Mouse (Mus musculus): ENCODE results near the gene Cfap58. TPM values are rescaled to one million over a fixed set of nuclear protein-coding genes. Genes with fewer than 3 reads are reported as not detected.

Cfap58 gene
- polyA plus RNA-seq, 1 experiment from 2014 or later = not detected

DNA sequence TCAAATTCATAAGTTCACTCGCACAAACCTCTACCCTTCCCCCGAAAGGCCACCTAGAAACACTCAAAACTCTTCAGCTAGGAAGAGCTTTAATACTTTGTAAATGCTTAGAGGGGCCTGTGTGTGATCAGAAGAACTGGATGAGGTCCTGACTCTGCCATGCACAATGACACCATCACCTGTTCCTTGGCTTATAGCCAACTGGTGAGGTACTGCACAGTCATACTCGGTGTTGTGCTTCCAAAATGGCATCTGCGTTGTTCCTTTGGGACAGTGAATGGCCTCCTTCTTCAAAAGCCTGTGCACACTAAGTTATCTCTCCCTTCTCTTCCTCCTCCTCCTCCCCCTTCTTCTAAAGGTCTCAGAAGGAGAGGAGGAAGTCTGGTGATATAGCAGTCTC, 26.7 kb upstream of the Cfap58 start:
- WGBS = 90% methylated on average over 4 of the region's 4 CpGs
- H3K9ac ChIP-seq (ENCODE audit: low read length) = peak overlapping the region; percentile 44; the same call in 1 of the 2 replicates

DNA sequence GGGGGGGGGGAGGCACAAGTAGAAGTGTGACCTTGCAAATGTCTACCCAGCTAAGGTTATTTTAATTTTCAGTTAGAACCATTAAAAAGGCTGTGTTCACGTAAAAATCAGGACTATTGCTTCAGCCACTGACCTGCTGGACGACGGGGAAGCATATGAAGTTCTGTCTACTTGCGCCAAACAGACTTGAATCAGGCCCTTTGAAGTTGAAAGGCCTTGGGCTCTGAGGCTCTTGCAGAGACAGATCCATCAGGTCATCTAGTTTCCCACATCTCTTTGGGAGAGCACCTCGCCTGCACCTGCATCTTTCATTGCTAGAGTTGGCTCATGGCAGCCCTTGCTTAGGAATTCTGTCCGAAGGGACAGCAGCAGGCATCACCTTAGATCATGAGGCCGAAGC, 24.1 kb upstream of the Cfap58 start:
- no peak overlapping the region for H3K4me2 ChIP-seq (ENCODE audit: low read depth, low read length, severe bottlenecking)
- H3K9ac ChIP-seq (ENCODE audit: low read length) = no peak overlapping the region
- ATAC-seq (replicated peaks; ENCODE audit: low FRiP score) (no peak), DNase-seq (ENCODE audit: low spot score) (no peak)
- no peaks in the 10 kb centered on the region for H3K9me3 ChIP-seq (ENCODE audit: control insufficient read depth, low read length)
- WGBS = 93% methylated on average over 7 of the region's 7 CpGs
- no peak overlapping the region for H3K27ac ChIP-seq (ENCODE audit: low read depth, low read length)
- H3K27me3 ChIP-seq (ENCODE audit: control insufficient read depth, insufficient read depth, low read length) = no peaks in the 10 kb centered on the region
- H3K36me3 ChIP-seq (ENCODE audit: control insufficient read depth, insufficient read depth, low read length) = no peaks in the 10 kb centered on the region
- peaks cover 16% of the 10 kb centered on the region for H3K4me1 ChIP-seq (replicated peaks; ENCODE audit: control insufficient read depth, insufficient read depth, low read length)
- H3K4me3 ChIP-seq (ENCODE audit: low read depth, low read length) = no peak overlapping the region

More for the DNA sequence above, 26.7 kb upstream of the Cfap58 start:
- H3K4me1 ChIP-seq (replicated peaks; ENCODE audit: control insufficient read depth, insufficient read depth, low read length) = peaks cover 12% of the 10 kb centered on the region
- no peaks in the 10 kb centered on the region for H3K27me3 ChIP-seq (ENCODE audit: control insufficient read depth, insufficient read depth, low read length)
- H3K9me3 ChIP-seq (ENCODE audit: control insufficient read depth, low read length) = no peaks in the 10 kb centered on the region
- ATAC-seq (replicated peaks; ENCODE audit: low FRiP score) (no peak), DNase-seq (ENCODE audit: low spot score) (no peak)
- H3K4me3 ChIP-seq (ENCODE audit: low read depth, low read length) = no peak overlapping the region
- H3K36me3 ChIP-seq (ENCODE audit: control insufficient read depth, insufficient read depth, low read length) = no peaks in the 10 kb centered on the region
- H3K4me2 ChIP-seq (ENCODE audit: low read depth, low read length, severe bottlenecking) = no peak overlapping the region
- no peak overlapping the region for H3K27ac ChIP-seq (ENCODE audit: low read depth, low read length)

DNA sequence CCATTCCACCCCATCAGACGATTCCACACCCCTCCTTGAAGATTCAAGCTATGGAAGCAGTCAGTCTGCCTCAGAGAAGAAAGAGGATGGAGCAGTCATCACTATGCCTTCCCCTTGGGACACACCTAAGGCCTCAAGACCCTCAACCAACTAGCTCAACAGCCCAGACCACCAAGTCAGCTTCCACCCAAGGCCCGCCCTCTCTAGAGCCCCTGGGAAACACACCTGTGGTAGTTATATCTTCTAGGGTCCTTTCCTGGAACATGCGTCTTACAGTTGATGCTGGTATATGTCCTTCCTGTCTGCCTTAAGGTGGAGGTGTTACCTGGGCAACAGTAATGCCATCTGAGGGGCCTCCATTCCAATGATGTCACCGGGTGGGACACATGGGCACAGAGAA, 23.3 kb upstream of the Cfap58 start:
- Histone ChIP-seq H3K36me3 (ENCODE audit: control insufficient read depth, insufficient read depth, low read length) (no peaks in the 10 kb centered on the region), H3K4me3 (ENCODE audit: low read depth, low read length) (no peak overlapping the region), H3K9ac (ENCODE audit: low read length) (no peak overlapping the region), H3K4me2 (ENCODE audit: low read depth, low read length, severe bottlenecking) (no peak overlapping the region), H3K9me3 (ENCODE audit: control insufficient read depth, low read length) (no peaks in the 10 kb centered on the region), H3K4me1 (replicated peaks; ENCODE audit: control insufficient read depth, insufficient read depth, low read length) (peaks cover 13% of the 10 kb centered on the region; the same call in 1 of the 2 replicates), H3K27me3 (ENCODE audit: control insufficient read depth, insufficient read depth, low read length) (no peaks in the 10 kb centered on the region), H3K27ac (ENCODE audit: low read depth, low read length) (no peak overlapping the region)
- WGBS = 93% methylated on average over 4 of the region's 4 CpGs
- DNase-seq (ENCODE audit: low spot score) (no peak), ATAC-seq (replicated peaks; ENCODE audit: low FRiP score) (no peak)

DNA sequence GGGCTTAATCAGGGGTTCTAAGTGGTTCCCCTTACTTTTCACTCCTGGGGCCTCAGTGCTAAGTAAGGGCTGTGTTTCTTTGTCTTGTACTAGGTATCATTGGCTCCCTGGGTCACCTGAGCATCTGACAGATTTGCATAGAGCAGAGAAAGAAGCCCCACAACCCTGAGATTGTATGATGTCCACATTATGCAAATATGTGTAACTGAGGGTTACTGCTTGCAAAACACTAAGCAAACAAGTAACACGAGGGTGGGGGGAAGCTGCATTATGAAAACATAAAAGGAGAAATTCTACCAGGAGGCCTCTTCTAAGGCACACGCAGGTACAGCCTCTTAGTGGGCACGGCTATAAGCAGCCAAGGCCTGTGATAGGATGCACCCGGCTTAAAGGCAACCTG, 22.2 kb upstream of the Cfap58 start:
- Histone ChIP-seq H3K27me3 (ENCODE audit: control insufficient read depth, insufficient read depth, low read length) (no peaks in the 10 kb centered on the region), H3K27ac (ENCODE audit: low read depth, low read length) (no peak overlapping the region), H3K4me1 (replicated peaks; ENCODE audit: control insufficient read depth, insufficient read depth, low read length) (peaks cover 6% of the 10 kb centered on the region; the same call in 1 of the 2 replicates), H3K36me3 (ENCODE audit: control insufficient read depth, insufficient read depth, low read length) (no peaks in the 10 kb centered on the region), H3K9me3 (ENCODE audit: control insufficient read depth, low read length) (no peaks in the 10 kb centered on the region), H3K9ac (ENCODE audit: low read length) (no peak overlapping the region), H3K4me3 (ENCODE audit: low read depth, low read length) (no peak overlapping the region), H3K4me2 (ENCODE audit: low read depth, low read length, severe bottlenecking) (no peak overlapping the region)
- ATAC-seq (replicated peaks; ENCODE audit: low FRiP score) (no peak), DNase-seq (ENCODE audit: low spot score) (no peak)
- WGBS = 86% methylated on average over 4 of the region's 4 CpGs

DNA sequence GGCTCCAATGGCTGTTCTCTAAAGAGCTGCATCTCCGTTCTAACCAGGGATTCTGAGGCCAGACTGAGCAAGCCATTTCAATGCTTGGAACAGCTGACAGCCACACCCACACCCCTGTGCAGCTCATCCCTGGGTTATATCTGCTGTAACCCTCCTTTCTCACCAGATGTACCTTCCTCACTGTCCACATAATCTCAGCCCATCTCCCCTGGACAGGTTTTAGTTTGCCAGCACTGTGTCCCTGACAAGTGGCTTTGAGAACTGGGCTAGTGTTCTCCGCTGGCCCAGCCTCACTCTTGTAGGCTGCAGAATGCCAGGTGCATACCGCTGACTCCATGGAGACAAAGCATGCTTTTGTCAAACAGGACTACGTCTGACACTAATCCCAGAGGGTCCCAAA, 20.1 kb upstream of the Cfap58 start:
- Histone ChIP-seq H3K27me3 (ENCODE audit: control insufficient read depth, insufficient read depth, low read length) (no peaks in the 10 kb centered on the region), H3K9ac (ENCODE audit: low read length) (peak overlapping the region; percentile 1), H3K4me2 (ENCODE audit: low read depth, low read length, severe bottlenecking) (peak overlapping the region; percentile 91), H3K4me1 (replicated peaks; ENCODE audit: control insufficient read depth, insufficient read depth, low read length) (peaks cover 4% of the 10 kb centered on the region; the same call in 1 of the 2 replicates), H3K4me3 (ENCODE audit: low read depth, low read length) (peak overlapping the region; percentile 84), H3K36me3 (ENCODE audit: control insufficient read depth, insufficient read depth, low read length) (no peaks in the 10 kb centered on the region), H3K27ac (ENCODE audit: low read depth, low read length) (no peak overlapping the region), H3K9me3 (ENCODE audit: control insufficient read depth, low read length) (no peaks in the 10 kb centered on the region)
- ATAC-seq (replicated peaks; ENCODE audit: low FRiP score) (no peak), DNase-seq (ENCODE audit: low spot score) (no peak)
- 12% methylated on average over 4 of the region's 4 CpGs for WGBS

DNA sequence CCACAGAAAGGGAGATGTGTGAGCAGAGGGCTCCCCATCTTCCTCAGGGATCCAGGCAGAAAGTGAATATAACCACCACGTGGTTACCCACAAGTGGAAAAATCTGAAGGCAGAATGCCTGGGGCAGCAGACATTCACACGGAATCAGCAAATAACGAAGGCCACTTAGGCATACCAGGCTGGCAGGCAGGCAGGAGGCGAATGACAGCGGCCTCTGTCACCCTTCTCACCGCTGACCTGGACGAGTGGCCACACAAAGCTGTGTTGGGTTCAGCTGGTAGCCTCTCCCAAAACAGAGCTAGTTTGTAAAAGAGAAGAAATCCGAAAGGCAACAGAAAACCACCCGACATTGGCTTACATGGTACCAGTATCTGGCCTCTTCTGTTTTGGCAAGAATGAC, 19.5 kb upstream of the Cfap58 start:
- Histone ChIP-seq H3K27ac (ENCODE audit: low read depth, low read length) (no peak overlapping the region), H3K9ac (ENCODE audit: low read length) (peak overlapping the region; percentile 94), H3K36me3 (ENCODE audit: control insufficient read depth, insufficient read depth, low read length) (no peaks in the 10 kb centered on the region), H3K27me3 (ENCODE audit: control insufficient read depth, insufficient read depth, low read length) (no peaks in the 10 kb centered on the region), H3K4me2 (ENCODE audit: low read depth, low read length, severe bottlenecking) (peak overlapping the region; percentile 91), H3K9me3 (ENCODE audit: control insufficient read depth, low read length) (no peaks in the 10 kb centered on the region), H3K4me3 (ENCODE audit: low read depth, low read length) (peak overlapping the region; percentile 84), H3K4me1 (replicated peaks; ENCODE audit: control insufficient read depth, insufficient read depth, low read length) (peaks cover 4% of the 10 kb centered on the region; the same call in 1 of the 2 replicates)
- DNase-seq (ENCODE audit: low spot score) (no peak), ATAC-seq (replicated peaks; ENCODE audit: low FRiP score) (no peak)
- WGBS = 15% methylated on average over 9 of the region's 9 CpGs

DNA sequence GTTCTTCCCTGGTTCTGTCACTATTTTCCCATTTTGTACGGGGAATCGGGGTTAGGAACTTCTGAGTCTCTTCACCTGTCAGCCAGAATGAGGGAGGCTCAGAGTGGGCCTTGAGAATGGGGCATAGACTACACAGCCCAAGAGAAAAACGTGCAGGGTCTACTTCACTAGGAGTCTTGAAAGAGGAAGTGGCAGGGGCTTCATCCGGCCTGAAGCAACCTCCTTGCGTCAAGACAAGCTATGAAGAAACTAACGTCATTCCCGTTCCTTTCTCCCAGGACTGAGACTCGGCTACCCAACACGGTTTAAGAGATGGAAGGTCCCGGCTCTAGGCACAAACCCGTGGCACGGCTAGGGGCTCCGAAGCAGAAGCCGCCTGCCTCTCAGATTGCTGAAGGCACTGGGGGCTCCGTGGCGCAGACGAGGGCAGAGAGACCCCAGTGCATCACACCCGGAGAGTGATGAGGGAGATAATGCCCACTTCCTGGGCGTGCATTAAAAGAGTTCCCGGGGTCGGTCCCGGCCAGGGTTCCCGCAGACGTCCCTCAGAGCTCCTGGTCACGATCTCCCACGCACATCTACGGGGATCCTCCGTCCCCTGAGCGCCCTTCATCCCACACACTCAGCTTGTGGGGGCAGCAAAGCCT, 18.9 kb upstream of the Cfap58 start:
- H3K9ac ChIP-seq (ENCODE audit: low read length) = peak overlapping the region; percentile 94
- H3K36me3 ChIP-seq (ENCODE audit: control insufficient read depth, insufficient read depth, low read length) = no peaks in the 10 kb centered on the region
- WGBS = under 1% methylated on average over 29 of the region's 29 CpGs
- ATAC-seq (replicated peaks; ENCODE audit: low FRiP score) = peak; percentile 49
- H3K27me3 ChIP-seq (ENCODE audit: control insufficient read depth, insufficient read depth, low read length) = no peaks in the 10 kb centered on the region
- H3K4me3 ChIP-seq (ENCODE audit: low read depth, low read length) = peak overlapping the region; percentile 84
- H3K27ac ChIP-seq (ENCODE audit: low read depth, low read length) = peak overlapping the region; percentile 86
- no peaks in the 10 kb centered on the region for H3K9me3 ChIP-seq (ENCODE audit: control insufficient read depth, low read length)
- peaks cover 4% of the 10 kb centered on the region; the same call in 1 of the 2 replicates for H3K4me1 ChIP-seq (replicated peaks; ENCODE audit: control insufficient read depth, insufficient read depth, low read length)
- peak overlapping the region; percentile 91 for H3K4me2 ChIP-seq (ENCODE audit: low read depth, low read length, severe bottlenecking)
- DNase-seq (ENCODE audit: low spot score) = no peak

DNA sequence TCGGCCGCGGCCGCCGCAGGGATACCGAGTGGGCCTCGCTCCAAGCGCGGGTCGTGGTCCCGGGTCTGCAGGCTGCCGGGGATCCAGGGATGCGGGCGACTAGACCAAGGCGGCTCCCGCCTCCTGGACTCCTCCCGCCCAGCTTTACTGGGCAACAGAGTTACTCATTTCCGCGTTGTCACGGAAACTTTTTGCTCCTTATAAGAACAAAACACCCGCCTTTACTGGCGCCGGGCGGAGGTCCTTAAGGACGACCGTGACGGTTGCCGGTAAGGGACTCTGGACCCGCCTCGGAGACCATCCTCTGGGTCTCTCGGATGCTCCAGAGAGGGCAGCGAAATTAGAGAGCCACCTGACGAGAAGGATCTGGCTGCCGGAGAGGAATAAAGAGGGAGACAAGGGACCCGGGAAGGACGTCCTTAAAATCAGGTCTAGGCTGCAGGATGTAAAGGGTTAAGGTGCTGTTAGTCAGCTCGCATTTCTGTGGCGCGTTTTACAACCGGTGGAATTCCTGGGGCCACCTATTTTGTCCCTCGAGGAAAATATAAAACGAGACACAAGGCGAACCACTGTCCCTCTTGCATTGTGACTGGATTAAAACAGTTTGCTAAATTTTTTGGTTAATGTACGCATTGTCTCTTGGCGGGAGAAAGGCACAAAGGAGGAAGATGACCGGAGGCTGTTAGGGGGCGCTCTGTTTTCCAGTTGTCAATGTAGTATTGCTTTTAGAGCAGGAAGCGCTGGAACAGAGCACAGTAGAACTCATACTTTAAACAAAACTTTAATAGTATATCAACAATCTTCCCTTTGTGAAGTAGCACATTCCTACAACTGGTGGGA, 18.1 kb upstream of the Cfap58 start, which contains the start of the genes Cfap43 and Itprip:
Gene Cfap43 (minus strand): TSS at position 162 of the 840 bp plus-strand sequence.
Gene Itprip (minus strand): TSS at position 174 of the 840 bp plus-strand sequence.
- Histone ChIP-seq H3K27ac (ENCODE audit: low read depth, low read length) (peak within 1 kb of the TSS; percentile 86), H3K4me2 (ENCODE audit: low read depth, low read length, severe bottlenecking) (peak within 1 kb of the TSS; percentile 91), H3K27me3 (ENCODE audit: control insufficient read depth, insufficient read depth, low read length) (no peaks in the 10 kb centered on the region), H3K9ac (ENCODE audit: low read length) (peak within 1 kb of the TSS; percentile 94), H3K4me1 (replicated peaks; ENCODE audit: control insufficient read depth, insufficient read depth, low read length) (peaks cover 4% of the 10 kb centered on the region; the same call in 1 of the 2 replicates), H3K4me3 (ENCODE audit: low read depth, low read length) (peak within 1 kb of the TSS; percentile 84), H3K9me3 (ENCODE audit: control insufficient read depth, low read length) (no peaks in the 10 kb centered on the region), H3K36me3 (ENCODE audit: control insufficient read depth, insufficient read depth, low read length) (no peaks in the 10 kb centered on the region)
- peak; percentile 85 for DNase-seq (ENCODE audit: low spot score)
- ATAC-seq (replicated peaks; ENCODE audit: low FRiP score) = peak; percentile 80
- under 1% methylated on average over 48 of the region's 48 CpGs for WGBS
